Mouse (Mus musculus): Measurements from ENCODE around the gene Mtg2. TPM values are rescaled to one million over a fixed set of nuclear protein-coding genes. Genes with fewer than 3 reads are reported as not detected.

Mtg2 gene
- 37.1 and 37.3 TPM in 2 replicates for polyA plus RNA-seq (2015; fragmentation: Nextera tagmentation; extraction: Ambion mirVana)

- ATAC-seq, result peak; percentile 97
- WGBS, result 4% methylated on average over 58 of the region's 58 CpGs
Observed at GRCm38 (mm10) chr2:180070481-180071453, at the start of gene Mtg2. TSS of gene Mtg2 (plus strand) at chr2:180070588.

DNA sequence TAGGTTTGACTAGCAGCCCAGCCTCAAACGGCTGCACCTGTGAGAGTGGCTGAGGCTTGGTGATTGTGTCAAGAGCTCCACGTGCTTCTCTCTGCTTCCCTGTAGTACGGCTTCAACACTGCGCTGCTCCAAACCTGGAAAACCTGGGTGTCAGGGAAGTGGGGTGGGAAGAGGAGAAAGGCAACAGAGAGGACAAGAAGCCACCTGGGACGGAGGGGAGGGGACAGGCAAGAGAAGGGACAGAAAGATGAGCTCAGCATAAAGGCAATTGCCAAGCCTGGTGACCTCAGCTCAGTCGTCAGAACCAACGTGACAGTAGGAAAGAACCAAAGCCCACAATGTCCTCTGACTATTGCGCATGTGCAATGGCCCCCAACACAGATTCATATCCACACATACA lies 49.5 kb upstream of the Mtg2 start:
- no peak overlapping the region for H3K4me3 ChIP-seq (replicated peaks)
- no peak for ATAC-seq
- H3K27me3 ChIP-seq, result peaks cover 27% of the 10 kb centered on the region
- no peaks in the 10 kb centered on the region for H3K36me3 ChIP-seq
- H3K9ac ChIP-seq (replicated peaks), result no peak overlapping the region
- peaks cover 8% of the 10 kb centered on the region for H3K4me1 ChIP-seq (replicated peaks)
- 87% methylated on average over 8 of the region's 8 CpGs for WGBS
- no peak overlapping the region for H3K27ac ChIP-seq
- H3K9me3 ChIP-seq, result no peaks in the 10 kb centered on the region
- H3K4me2 ChIP-seq (replicated peaks), result no peak overlapping the region

More at GRCm38 (mm10) chr2:180070481-180071453, at the start of gene Mtg2:
- Histone ChIP-seq H3K27ac (peak within 1 kb of the TSS; percentile 86), H3K27me3 (no peaks in the 10 kb centered on the region), H3K4me1 (replicated peaks) (peaks cover 17% of the 10 kb centered on the region), H3K9me3 (no peaks in the 10 kb centered on the region), H3K36me3 (peaks cover 36% of the 10 kb centered on the region), H3K4me3 (replicated peaks) (peak within 1 kb of the TSS; percentile 63), H3K4me2 (replicated peaks) (peak within 1 kb of the TSS; percentile 82), H3K9ac (replicated peaks) (peak within 1 kb of the TSS; percentile 81)

DNA sequence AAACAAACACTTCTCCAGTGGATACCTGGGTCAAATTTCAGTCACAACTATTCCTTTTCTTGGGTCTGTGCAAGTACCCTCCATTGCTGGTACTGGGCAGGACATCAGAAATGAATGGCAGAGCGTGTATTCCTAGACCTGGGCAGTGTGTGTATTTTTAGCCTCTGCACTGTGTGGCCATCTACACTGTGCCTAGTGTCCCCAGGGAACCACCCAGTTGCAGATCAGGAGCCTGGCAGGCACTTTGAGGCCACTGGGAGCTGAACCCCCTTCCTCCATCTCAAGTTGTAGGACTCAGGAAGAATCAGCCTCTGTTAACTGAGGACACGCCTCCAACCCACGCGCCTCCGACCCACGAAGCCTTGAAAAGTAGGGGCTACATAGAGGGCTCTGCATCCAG lies 47.6 kb upstream of the Mtg2 start:
- Histone ChIP-seq H3K9me3 (no peaks in the 10 kb centered on the region), H3K4me3 (replicated peaks) (no peak overlapping the region), H3K27ac (no peak overlapping the region), H3K36me3 (peaks cover 4% of the 10 kb centered on the region), H3K9ac (replicated peaks) (no peak overlapping the region), H3K4me2 (replicated peaks) (no peak overlapping the region), H3K27me3 (peaks cover 27% of the 10 kb centered on the region), H3K4me1 (replicated peaks) (peaks cover 26% of the 10 kb centered on the region)
- 78% methylated on average over 6 of the region's 6 CpGs for WGBS
- ATAC-seq, result no peak

DNA sequence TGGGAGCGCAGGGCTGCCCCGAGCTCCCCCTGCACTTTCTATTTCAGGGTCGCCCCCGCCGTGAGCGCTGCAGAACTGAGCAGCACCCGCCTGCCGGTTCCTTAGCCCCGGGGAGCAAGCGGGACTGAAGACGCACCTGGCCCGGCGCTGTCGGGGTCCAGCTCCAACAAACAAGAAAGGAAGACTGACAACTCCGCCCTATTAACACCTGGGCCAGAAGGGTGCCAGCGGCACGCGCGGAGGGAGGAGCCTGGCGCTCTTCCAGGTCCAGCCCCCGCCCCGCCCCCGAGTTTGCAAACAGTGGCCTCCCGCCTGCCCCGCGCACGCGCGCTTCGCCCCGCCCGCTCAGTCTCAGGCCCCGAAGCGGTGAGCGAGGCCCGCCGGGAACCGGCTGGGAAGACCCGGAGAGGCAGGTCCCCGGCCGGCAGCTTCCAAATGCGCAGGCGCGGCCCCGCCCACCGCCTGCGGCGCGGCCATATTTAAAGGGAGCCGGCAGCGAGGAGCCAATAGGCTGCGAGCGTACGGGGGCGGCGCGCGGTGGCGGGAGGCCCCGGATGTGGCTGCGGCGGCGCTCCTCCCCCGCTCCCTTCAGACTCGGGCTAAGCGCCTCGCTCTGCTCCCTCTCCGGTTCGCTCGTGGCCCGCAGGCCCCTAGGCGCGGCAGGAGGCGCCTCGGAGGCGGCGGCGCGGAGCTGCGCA lies 45.8 kb upstream of the Mtg2 start, which contains the start of gene Lsm14b:
TSS of gene Lsm14b (plus strand) at position 587 of the 698 bp plus-strand sequence.
- peaks cover 27% of the 10 kb centered on the region for H3K27me3 ChIP-seq
- peaks cover 43% of the 10 kb centered on the region for H3K4me1 ChIP-seq (replicated peaks)
- H3K9me3 ChIP-seq, result no peaks in the 10 kb centered on the region
- ATAC-seq, result peak; percentile 96
- peak within 1 kb of the TSS; percentile 100 for H3K4me3 ChIP-seq (replicated peaks)
- peaks cover 22% of the 10 kb centered on the region for H3K36me3 ChIP-seq
- under 1% methylated on average over 56 of the region's 80 CpGs for WGBS
- H3K4me2 ChIP-seq (replicated peaks), result peak within 1 kb of the TSS; percentile 98
- peak within 1 kb of the TSS; percentile 96 for H3K27ac ChIP-seq
- H3K9ac ChIP-seq (replicated peaks), result peak within 1 kb of the TSS; percentile 99

DNA sequence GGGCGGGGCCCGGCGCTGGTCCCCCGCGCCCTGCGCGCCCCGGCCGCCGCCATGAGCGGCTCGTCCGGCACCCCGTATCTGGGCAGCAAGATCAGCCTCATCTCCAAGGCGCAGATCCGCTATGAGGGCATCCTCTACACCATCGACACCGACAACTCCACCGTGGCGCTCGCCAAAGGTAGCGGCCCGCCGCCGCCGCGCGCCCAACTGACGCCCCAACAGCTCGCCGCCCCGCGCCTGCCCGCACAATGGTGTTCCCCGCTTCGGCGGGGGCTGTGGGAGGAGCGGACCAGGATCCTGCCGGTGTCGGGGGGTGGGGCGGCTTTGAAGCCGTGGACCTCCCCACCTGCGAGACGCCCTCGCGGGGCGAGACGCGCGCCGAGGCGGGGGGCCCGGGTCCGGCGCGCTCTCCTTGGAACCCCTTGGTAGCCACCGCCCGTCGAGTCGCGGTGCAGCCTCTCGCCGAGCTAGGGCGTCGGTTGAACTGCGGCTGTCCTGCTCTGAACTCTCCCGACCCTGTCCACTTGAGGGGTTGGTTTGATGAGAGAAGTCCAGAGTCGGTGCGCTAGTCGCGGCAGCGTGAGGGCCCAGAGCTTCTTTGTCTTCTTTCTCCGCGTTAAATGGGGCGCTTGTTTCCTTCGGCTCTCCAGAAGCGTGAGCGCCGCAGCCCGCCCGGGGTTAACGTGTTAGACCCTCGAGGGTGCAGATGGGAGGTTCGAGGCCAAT lies 45.1 kb upstream of the Mtg2 start:
- ATAC-seq, result peak; percentile 13; the same call in 1 of the 2 replicates
- under 1% methylated on average over 64 of the region's 84 CpGs for WGBS

DNA sequence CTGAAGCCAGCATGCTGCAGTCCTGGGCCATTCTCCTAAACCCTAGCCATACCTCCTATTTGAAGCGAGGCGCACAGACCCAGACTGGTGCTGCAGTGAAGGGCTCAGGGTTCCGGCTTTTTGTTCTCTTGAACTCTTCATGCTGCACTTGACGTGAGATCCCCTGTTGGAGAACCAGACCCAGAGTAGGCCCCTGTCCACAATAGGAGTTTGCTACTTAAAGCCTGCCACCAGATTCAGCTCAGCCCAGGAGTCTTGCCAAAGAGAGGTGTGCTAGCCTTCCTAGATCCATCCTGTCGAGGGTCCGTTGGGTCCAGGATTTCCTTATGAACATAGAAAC lies 44.6 kb upstream of the Mtg2 start:
- peaks cover 43% of the 10 kb centered on the region for H3K4me1 ChIP-seq (replicated peaks)
- H3K9ac ChIP-seq (replicated peaks), result peak overlapping the region; percentile 99
- no peak for ATAC-seq
- H3K4me3 ChIP-seq (replicated peaks), result peak overlapping the region; percentile 100
- H3K4me2 ChIP-seq (replicated peaks), result peak overlapping the region; percentile 98
- H3K27me3 ChIP-seq, result peaks cover 26% of the 10 kb centered on the region
- peaks cover 34% of the 10 kb centered on the region for H3K36me3 ChIP-seq
- H3K9me3 ChIP-seq, result no peaks in the 10 kb centered on the region
- peak overlapping the region; percentile 96 for H3K27ac ChIP-seq
- WGBS, result 5% methylated on average over 6 of the region's 6 CpGs

More for the DNA sequence above, 45.1 kb upstream of the Mtg2 start:
- Histone ChIP-seq H3K4me3 (replicated peaks) (peak overlapping the region; percentile 100), H3K9me3 (no peaks in the 10 kb centered on the region), H3K27ac (peak overlapping the region; percentile 96), H3K9ac (replicated peaks) (peak overlapping the region; percentile 99), H3K4me2 (replicated peaks) (peak overlapping the region; percentile 98), H3K4me1 (replicated peaks) (peaks cover 43% of the 10 kb centered on the region), H3K27me3 (peaks cover 27% of the 10 kb centered on the region), H3K36me3 (peaks cover 29% of the 10 kb centered on the region)

GRCm38 (mm10) chr2:180027768-180028167 lies 42.6 kb upstream of the Mtg2 start:
- peak overlapping the region; percentile 98 for H3K4me2 ChIP-seq (replicated peaks)
- H3K27ac ChIP-seq, result no peak overlapping the region
- peaks cover 10% of the 10 kb centered on the region for H3K27me3 ChIP-seq
- H3K4me1 ChIP-seq (replicated peaks), result peaks cover 43% of the 10 kb centered on the region
- peak overlapping the region; percentile 100 for H3K4me3 ChIP-seq (replicated peaks)
- WGBS, result 77% methylated on average over 9 of the region's 9 CpGs
- H3K9ac ChIP-seq (replicated peaks), result peak overlapping the region; percentile 99
- peaks cover 54% of the 10 kb centered on the region for H3K36me3 ChIP-seq
- H3K9me3 ChIP-seq, result no peaks in the 10 kb centered on the region
- ATAC-seq, result no peak

DNA sequence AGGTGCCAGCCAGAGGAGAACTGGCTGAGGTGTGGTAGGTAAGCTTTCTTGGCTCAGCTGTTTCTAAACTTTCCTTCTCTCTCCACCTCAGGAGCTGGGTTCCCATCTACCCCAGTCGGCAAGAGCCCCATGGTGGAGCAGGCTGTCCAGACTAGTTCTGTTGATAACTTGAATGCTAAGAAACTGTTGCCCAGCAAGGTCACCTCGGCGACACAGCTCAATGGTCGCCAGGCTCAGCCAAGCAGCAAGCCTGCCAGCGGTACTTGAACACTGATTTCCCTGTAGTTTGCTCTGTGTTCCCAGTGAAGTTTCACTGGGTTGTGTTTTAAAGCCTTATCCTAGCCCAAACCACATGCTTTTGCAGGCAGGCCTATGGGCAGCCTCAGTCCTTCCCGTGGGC lies 39.1 kb upstream of the Mtg2 start:
- Histone ChIP-seq H3K4me1 (replicated peaks) (peaks cover 32% of the 10 kb centered on the region), H3K9me3 (no peaks in the 10 kb centered on the region), H3K4me3 (replicated peaks) (no peak overlapping the region), H3K9ac (replicated peaks) (no peak overlapping the region), H3K4me2 (replicated peaks) (no peak overlapping the region), H3K27me3 (no peaks in the 10 kb centered on the region), H3K27ac (no peak overlapping the region), H3K36me3 (peaks cover 89% of the 10 kb centered on the region)
- 93% methylated on average over 6 of the region's 6 CpGs for WGBS
- ATAC-seq, result no peak

DNA sequence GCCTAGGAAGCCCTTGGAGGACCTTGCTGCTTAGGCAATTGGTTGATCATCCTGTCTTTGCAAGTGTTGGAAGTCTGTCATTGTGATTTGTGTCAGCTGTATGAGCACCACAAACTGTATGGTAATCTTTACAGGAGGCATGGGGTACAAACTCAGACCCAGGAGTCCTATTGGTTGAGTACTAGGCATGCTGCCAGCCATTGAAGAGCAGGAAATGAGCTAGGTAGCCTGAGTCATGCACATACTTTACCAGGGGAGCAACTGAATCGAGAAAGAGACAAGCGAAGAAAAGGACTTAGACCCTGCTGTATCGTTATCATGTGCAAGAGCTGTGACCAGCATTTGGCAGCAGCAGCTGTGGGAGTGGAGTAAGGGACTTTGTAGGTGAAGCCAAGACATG lies 37.5 kb upstream of the Mtg2 start:
- no peaks in the 10 kb centered on the region for H3K27me3 ChIP-seq
- no peaks in the 10 kb centered on the region for H3K9me3 ChIP-seq
- H3K4me1 ChIP-seq (replicated peaks), result peaks cover 15% of the 10 kb centered on the region
- H3K9ac ChIP-seq (replicated peaks), result no peak overlapping the region
- H3K36me3 ChIP-seq, result peaks cover 100% of the 10 kb centered on the region
- no peak for ATAC-seq
- 87% methylated on average over 3 of the region's 3 CpGs for WGBS
- no peak overlapping the region for H3K4me3 ChIP-seq (replicated peaks)
- no peak overlapping the region for H3K4me2 ChIP-seq (replicated peaks)
- H3K27ac ChIP-seq, result no peak overlapping the region

DNA sequence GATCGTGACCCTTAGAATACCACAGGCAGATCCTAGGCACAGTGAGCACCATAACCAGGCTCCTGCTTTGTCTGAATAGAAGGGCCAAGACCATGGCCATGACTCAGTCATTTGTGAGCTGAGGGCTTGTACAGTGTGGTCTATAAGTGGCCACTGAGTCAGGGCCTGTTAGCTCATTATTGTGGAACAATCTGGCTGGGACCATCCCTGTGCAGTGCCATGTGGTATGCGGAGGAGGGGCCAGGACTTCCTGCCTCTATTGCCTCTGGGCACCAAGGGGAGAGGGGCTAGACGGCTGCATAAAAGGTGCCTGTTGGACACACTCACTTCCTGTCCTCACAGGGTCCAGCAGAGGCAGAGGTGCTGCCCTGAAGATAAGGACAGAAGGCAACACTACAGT lies 36.4 kb upstream of the Mtg2 start:
- peaks cover 6% of the 10 kb centered on the region for H3K4me1 ChIP-seq (replicated peaks)
- H3K4me2 ChIP-seq (replicated peaks), result no peak overlapping the region
- no peaks in the 10 kb centered on the region for H3K9me3 ChIP-seq
- peaks cover 100% of the 10 kb centered on the region for H3K36me3 ChIP-seq
- H3K27me3 ChIP-seq, result no peaks in the 10 kb centered on the region
- peak; percentile 44; the same call in 1 of the 2 replicates for ATAC-seq
- no peak overlapping the region for H3K27ac ChIP-seq
- H3K4me3 ChIP-seq (replicated peaks), result no peak overlapping the region
- WGBS, result 78% methylated on average over 3 of the region's 3 CpGs
- no peak overlapping the region for H3K9ac ChIP-seq (replicated peaks)

- Histone ChIP-seq H3K9ac (replicated peaks) (no peak overlapping the region), H3K27me3 (no peaks in the 10 kb centered on the region), H3K4me1 (replicated peaks) (peaks cover 7% of the 10 kb centered on the region), H3K9me3 (no peaks in the 10 kb centered on the region), H3K4me3 (replicated peaks) (no peak overlapping the region), H3K36me3 (peaks cover 100% of the 10 kb centered on the region), H3K27ac (no peak overlapping the region), H3K4me2 (replicated peaks) (no peak overlapping the region)
- ATAC-seq, result no peak
- WGBS, result 82% methylated on average over 5 of the region's 5 CpGs
Observed at GRCm38 (mm10) chr2:180034753-180035152, 35.6 kb upstream of the Mtg2 start.
